In the genomic region with DNA sequence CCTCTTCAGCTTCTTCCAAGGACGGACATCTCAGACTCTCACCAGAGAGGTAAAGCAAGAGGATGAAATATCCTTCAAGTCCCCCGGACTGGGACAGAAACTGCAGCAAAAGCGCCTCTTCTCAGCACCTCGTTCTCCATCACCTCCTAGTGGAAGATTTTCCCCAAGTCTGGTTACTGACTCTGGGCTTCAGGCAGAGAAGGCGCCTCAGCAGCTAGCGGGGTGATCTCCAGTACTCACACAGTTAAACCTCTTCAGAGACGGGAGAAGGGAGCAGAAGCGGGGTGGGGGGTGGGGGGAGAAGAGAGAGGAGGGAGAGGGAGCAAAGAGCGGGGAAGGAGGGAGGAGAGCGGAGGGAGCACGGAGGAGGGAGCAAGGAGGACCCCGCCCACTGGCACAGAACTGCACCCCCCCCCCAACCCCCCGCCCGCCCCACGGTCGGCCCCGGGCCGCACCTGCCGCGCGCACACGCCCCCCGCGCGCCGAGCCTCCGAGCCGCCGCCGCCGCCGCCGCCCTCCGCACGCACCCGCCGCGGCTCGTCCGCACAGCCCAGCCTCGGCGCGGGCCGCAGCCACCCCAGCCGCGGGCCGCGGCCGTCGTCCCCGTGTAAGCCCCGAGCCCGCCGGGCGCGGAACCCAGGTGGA, we compare ENCODE assay signal across 8 mouse cellular contexts. TPM values are rescaled to one million over a fixed set of nuclear protein-coding genes. Genes with fewer than 3 reads are reported as not detected.
DNase-seq lines count a peak whose midpoint lies in the region; ATAC-seq and TF ChIP-seq lines count a peak whose summit lies in the region.

No protein-coding gene starts in this region.

- no peak for TF ChIP-seq CTCF in ES-Bruce4 (IDR thresholded peaks at IDR 0.05; ENCODE audit: low read depth, low read length)
- TF ChIP-seq CTCF in midbrain, postnatal 0 days (IDR thresholded peaks at IDR 0.05) = peak; percentile 73

- H3K9ac ChIP-seq in ES-Bruce4 (ENCODE audit: low read depth, poor library complexity, severe bottlenecking) = peak overlapping the region; percentile 35
- H3K9ac ChIP-seq in forebrain, embryonic 16.5 days (replicated peaks; ENCODE audit: low read depth, low read length) = peak overlapping the region; percentile 87
- H3K9ac ChIP-seq in midbrain, postnatal 0 days (replicated peaks; ENCODE audit: low read length, poor library complexity, severe bottlenecking) = peak overlapping the region; percentile 91

- H3K4me3 ChIP-seq in ES-Bruce4 (ENCODE audit: low read depth, low read length) = peak overlapping the region; percentile 79
- H3K4me3 ChIP-seq in forebrain, embryonic 16.5 days (replicated peaks; ENCODE audit: low read length) = peak overlapping the region; percentile 78
- H3K4me3 ChIP-seq in limb, embryonic 10.5 days = peak overlapping the region; percentile 73
- peak overlapping the region; percentile 59 for H3K4me3 ChIP-seq in midbrain, postnatal 0 days (ENCODE audit: low read depth, low read length)

- H3K4me1 ChIP-seq in ES-Bruce4 (ENCODE audit: control insufficient read depth, insufficient read depth, low read length) = no peaks in the 10 kb centered on the region
- peaks cover 13% of the 10 kb centered on the region for H3K4me1 ChIP-seq in forebrain, embryonic 16.5 days (replicated peaks; ENCODE audit: control insufficient read depth, insufficient read depth, low read length)
- peaks cover 16% of the 10 kb centered on the region for H3K4me1 ChIP-seq in limb, embryonic 10.5 days
- H3K4me1 ChIP-seq in midbrain, postnatal 0 days (ENCODE audit: insufficient read depth, low read length) = 0 out of 2 replicates have a peak, but pooled peaks cover 3% of the 10 kb centered on the region

- peak overlapping the region; percentile 72 for H3K4me2 ChIP-seq in forebrain, embryonic 16.5 days (ENCODE audit: low read length)
- H3K4me2 ChIP-seq in midbrain, postnatal 0 days (ENCODE audit: low read depth, low read length, poor library complexity, severe bottlenecking) = peak overlapping the region; percentile 65

- H3K27me3 ChIP-seq in ES-Bruce4 (ENCODE audit: control insufficient read depth, insufficient read depth, low read length, poor library complexity, severe bottlenecking) = peaks cover 2% of the 10 kb centered on the region; the same call in 1 of the 2 replicates
- no peaks in the 10 kb centered on the region for H3K27me3 ChIP-seq in forebrain, embryonic 16.5 days (replicated peaks; ENCODE audit: control insufficient read depth, insufficient read depth, low read length)
- peaks cover 36% of the 10 kb centered on the region for H3K27me3 ChIP-seq in limb, embryonic 10.5 days (ENCODE audit: low read depth, poor library complexity, severe bottlenecking)
- no peaks in the 10 kb centered on the region for H3K27me3 ChIP-seq in midbrain, postnatal 0 days (ENCODE audit: insufficient read depth, low read length)

- H3K9me3 ChIP-seq in ES-Bruce4 (replicated peaks; ENCODE audit: control insufficient read depth, insufficient read depth, low read length, poor library complexity, severe bottlenecking) = no peaks in the 10 kb centered on the region
- H3K9me3 ChIP-seq in forebrain, embryonic 16.5 days (ENCODE audit: control insufficient read depth, low read length) = no peaks in the 10 kb centered on the region
- no peaks in the 10 kb centered on the region for H3K9me3 ChIP-seq in limb, embryonic 10.5 days (replicated peaks)
- H3K9me3 ChIP-seq in midbrain, postnatal 0 days (ENCODE audit: low read length) = no peaks in the 10 kb centered on the region

- TF ChIP-seq POLR2A in ES-Bruce4 (IDR thresholded peaks at IDR 0.05; ENCODE audit: insufficient read depth, low read length) = no peak

- peak; percentile 62 for DNase-seq in cerebellum, adult 11 months
- DNase-seq in kidney, adult 9 months = peak; percentile 11
- DNase-seq in limb, embryonic 10.5 days (ENCODE audit: low spot score) = peak; percentile 50
- DNase-seq in midbrain, postnatal 0 days (ENCODE audit: low spot score) = peak; percentile 89
- no peak for DNase-seq in spleen, postnatal 4 days (ENCODE audit: low spot score in 2 of 2)

- ATAC-seq in forebrain, embryonic 16.5 days = peak; percentile 91
- peak; percentile 90 for ATAC-seq in midbrain, postnatal 0 days (ENCODE audit: low FRiP score)
- no peak for ATAC-seq in monocyte, adult 5-6 weeks (replicated peaks; ENCODE audit: insufficient number of reproducible peaks, low FRiP score, low TSS enrichment, poor library complexity, severe bottlenecking)

- WGBS in forebrain, embryonic 16.5 days = 0% methylated on average over 30 of the region's 56 CpGs
- WGBS in limb, embryonic 10.5 days = 3% methylated on average over 28 of the region's 56 CpGs
- 0% methylated on average over 17 of the region's 56 CpGs for WGBS in midbrain, postnatal 0 days

- H3K36me3 ChIP-seq in ES-Bruce4 (ENCODE audit: control insufficient read depth, insufficient read depth, low read length, poor library complexity, severe bottlenecking) = no peaks in the 10 kb centered on the region
- no peaks in the 10 kb centered on the region for H3K36me3 ChIP-seq in forebrain, embryonic 16.5 days (ENCODE audit: control insufficient read depth, insufficient read depth)
- H3K36me3 ChIP-seq in limb, embryonic 10.5 days = no peaks in the 10 kb centered on the region
- H3K36me3 ChIP-seq in midbrain, postnatal 0 days (ENCODE audit: insufficient read depth, low read length) = no peaks in the 10 kb centered on the region

- no peak for TF ChIP-seq EP300 in ES-Bruce4 (IDR thresholded peaks at IDR 0.05; ENCODE audit: insufficient read depth, low read depth, low read length)

- H3K27ac ChIP-seq in ES-Bruce4 (ENCODE audit: insufficient read depth, low read length) = no peak overlapping the region
- H3K27ac ChIP-seq in forebrain, embryonic 16.5 days (ENCODE audit: low read length) = peak overlapping the region; percentile 99
- H3K27ac ChIP-seq in limb, embryonic 10.5 days = no peak overlapping the region
- H3K27ac ChIP-seq in midbrain, postnatal 0 days (ENCODE audit: low read depth, low read length) = peak overlapping the region; percentile 95

RNA-seq across cellular contexts. Expression of a gene that starts 0.7 kb away (rescaled TPM):
- polyA plus RNA-seq in ES-Bruce4 (2011; ENCODE audit: insufficient read depth, insufficient read length, low read depth, missing spikeins) = 2.3 and 4.1 TPM in 2 replicates
- 53.0 and 84.4 TPM in 2 replicates for polyA plus RNA-seq in forebrain, embryonic 16.5 days (2015; fragmentation: Nextera tagmentation; extraction: Ambion mirVana)
- 0.04 and 0.46 TPM in 2 replicates for polyA plus RNA-seq in limb, embryonic 10.5 days (2016; fragmentation: Nextera tagmentation; extraction: Ambion mirVana)
- total RNA-seq in midbrain, postnatal 0 days (2014; rRNA removed) = 159 and 342 TPM in 2 replicates
- 95.4 and 105 TPM in 2 replicates for polyA plus RNA-seq in midbrain, postnatal 0 days (2015; fragmentation: Nextera tagmentation; extraction: Ambion mirVana)
- total RNA-seq in monocyte, adult 5-6 weeks (2017) = 0.43 TPM in 1 of 3 replicates, not detected in the others

Comparison
In these comparisons a context has a peak if more than half of its experiments do, and no peak if none do; other contexts are left out.
1. H3K27ac ChIP-seq: peak in forebrain, embryonic 16.5 days (single experiment) and midbrain, postnatal 0 days (single experiment); none in ES-Bruce4 (single experiment) and limb, embryonic 10.5 days (single experiment).
2. H3K9ac ChIP-seq: peak in every context shown above with its lines; median percentile 91 in midbrain, postnatal 0 days; 87 in forebrain, embryonic 16.5 days; 35 in ES-Bruce4.
3. DNase-seq: peak in cerebellum, adult 11 months (single experiment), kidney, adult 9 months (single experiment), limb, embryonic 10.5 days (single experiment) and midbrain, postnatal 0 days (single experiment); none in spleen, postnatal 4 days (0 of 2).
4. RNA of a gene that starts 0.7 kb away (polyA plus RNA-seq): 95.4 to 105 TPM in midbrain, postnatal 0 days and 53.0 to 84.4 TPM in forebrain, embryonic 16.5 days; 2.3 to 4.1 TPM in ES-Bruce4 and 0.04 to 0.46 TPM in limb, embryonic 10.5 days; every median in the first group is over 10 times any median in the second.
5. Peak in every context shown above with its lines, with median percentiles within 50 percentile points of each other: H3K4me3 ChIP-seq.